Mouse (Mus musculus): Measurements from ENCODE around the gene Slc22a3. TPM values are rescaled to one million over a fixed set of nuclear protein-coding genes. Genes with fewer than 3 reads are reported as not detected.

Gene Slc22a3
- polyA plus RNA-seq, 1 experiment from 2014 or later = 0.77 TPM

Other genes with a start within 250 kb of the Slc22a3 start
- gene Map3k4, start 188.9 kb downstream of the Slc22a3 start, polyA plus RNA-seq (2016; fragmentation: Nextera tagmentation; extraction: Ambion mirVana) = 47.8 and 60.3 TPM in 2 replicates
- not detected in 2 replicates for gene Plg, start 129.1 kb downstream of the Slc22a3 start, polyA plus RNA-seq (2016; fragmentation: Nextera tagmentation; extraction: Ambion mirVana)
- gene Slc22a2, start 76.4 kb upstream of the Slc22a3 start, polyA plus RNA-seq (2016; fragmentation: Nextera tagmentation; extraction: Ambion mirVana) = 0.13 TPM in 1 of 2 replicates, not detected in the other
- gene Slc22a1, start 168.1 kb upstream of the Slc22a3 start, polyA plus RNA-seq (2016; fragmentation: Nextera tagmentation; extraction: Ambion mirVana) = not detected in 2 replicates

Measured in hindbrain, embryonic 12.5 days (tissue).